Mouse (Mus musculus): ENCODE measurements around the gene Cbfa2t3. TPM values are rescaled to one million over a fixed set of nuclear protein-coding genes. Genes with fewer than 3 reads are reported as not detected.
A peak's percentile ranks its signal among the peaks of the same experiment; 100 is the strongest.

The Cbfa2t3 gene
- polyA plus RNA-seq, 1 experiment: 7.7 TPM

DNA sequence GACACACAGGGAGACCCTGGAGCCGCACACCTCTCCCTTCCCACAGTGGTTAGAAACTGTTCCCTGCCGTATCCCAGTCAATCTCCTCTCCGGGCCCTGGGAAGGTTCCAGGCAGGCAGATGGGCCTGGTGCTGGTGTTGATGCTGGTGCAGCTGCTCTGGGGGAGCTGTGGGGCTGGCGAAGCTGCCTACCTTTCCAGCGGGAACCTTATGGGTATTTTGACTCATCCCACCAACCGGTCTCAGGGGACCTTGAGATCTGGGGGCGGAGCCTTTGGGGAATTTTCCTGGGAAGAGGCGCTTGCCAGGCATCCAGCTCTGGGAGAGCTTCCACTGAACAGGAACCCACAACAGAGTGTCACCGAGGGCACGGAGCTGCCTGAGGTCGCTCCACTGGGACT is 31.1 kb downstream of the Cbfa2t3 start:
- DNase-seq (ENCODE audit: extremely low spot score in 1 of 2, low spot score in 1 of 2): peak in 1 of 2 experiments; percentile 85

DNA sequence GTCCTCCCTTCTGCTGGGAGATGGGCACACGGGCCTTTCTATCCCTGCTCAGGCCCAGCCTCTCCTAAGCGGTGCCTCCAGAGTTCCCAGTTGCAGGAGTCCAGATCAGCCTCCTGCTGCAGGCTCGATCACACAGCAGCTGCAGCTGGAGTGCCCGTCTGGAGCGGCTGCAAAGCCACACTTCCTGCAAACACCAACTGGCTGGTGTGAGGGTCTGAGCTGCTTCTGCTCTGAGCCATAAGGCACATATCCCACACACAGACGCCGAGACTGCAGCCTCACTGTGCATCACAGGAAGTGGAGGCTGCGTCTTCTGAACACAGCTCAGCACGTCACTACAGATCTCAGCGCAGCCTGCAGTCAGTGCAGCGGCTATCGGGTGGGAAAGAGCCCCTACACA is 32.1 kb downstream of the Cbfa2t3 start:
- peak in 1 of 2 experiments; percentile 76 for DNase-seq (ENCODE audit: extremely low spot score in 1 of 2, low spot score in 1 of 2)

DNA sequence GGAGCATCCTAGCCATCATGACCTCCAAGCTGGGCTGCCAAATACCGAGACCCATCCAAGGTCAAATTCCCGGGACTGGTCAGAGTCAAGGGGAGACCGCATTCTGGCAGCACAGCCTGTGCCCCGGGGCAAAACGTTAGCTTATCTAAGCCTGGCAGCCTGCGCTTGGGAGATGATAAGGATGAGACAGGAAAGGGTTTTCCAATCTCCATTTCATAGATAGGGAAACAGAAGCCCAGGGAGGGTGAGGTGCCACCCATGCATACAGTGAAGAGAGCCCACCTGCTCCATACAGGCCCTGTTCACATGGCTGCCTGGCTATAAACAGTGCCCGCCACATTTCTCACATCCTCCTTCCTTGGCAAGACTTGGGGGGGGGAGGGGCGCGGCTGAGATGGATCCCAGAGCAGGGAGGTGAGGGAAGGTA is 32.6 kb downstream of the Cbfa2t3 start:
- DNase-seq (ENCODE audit: extremely low spot score in 1 of 2, low spot score in 1 of 2): no peak

DNA sequence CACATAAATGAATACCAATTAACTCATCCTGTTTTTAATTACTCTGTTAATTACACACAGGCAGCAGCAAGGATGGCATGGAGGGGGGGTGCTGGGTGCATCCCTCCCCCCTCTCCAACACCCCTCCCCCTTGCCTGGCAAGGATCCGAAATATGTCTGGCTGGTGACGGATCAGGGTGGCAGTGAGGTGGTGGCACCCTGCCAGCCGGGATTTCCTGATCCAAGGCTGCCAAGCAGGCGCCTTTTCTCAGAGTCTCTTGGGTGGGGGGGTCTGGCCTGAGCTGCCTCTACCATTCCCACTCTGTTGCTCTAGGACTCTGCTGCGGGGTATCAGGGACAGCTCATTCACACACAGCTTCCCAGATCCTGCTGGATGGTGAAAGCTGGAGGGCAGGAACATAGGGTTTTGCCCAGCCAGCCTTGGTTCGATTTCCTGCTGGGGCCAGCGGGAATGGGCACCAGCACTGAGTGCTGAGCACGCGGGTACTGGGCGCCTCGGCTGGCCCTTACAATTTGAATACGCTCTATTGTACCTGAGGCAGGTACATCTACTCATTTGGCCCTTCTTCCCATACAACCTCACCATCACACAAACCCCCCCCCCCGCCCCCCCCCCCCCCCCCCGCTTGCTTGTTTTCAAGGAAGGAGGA is 33.1 kb downstream of the Cbfa2t3 start:
- DNase-seq (ENCODE audit: extremely low spot score in 1 of 2, low spot score in 1 of 2): peak in 1 of 2 experiments; percentile 39

DNA sequence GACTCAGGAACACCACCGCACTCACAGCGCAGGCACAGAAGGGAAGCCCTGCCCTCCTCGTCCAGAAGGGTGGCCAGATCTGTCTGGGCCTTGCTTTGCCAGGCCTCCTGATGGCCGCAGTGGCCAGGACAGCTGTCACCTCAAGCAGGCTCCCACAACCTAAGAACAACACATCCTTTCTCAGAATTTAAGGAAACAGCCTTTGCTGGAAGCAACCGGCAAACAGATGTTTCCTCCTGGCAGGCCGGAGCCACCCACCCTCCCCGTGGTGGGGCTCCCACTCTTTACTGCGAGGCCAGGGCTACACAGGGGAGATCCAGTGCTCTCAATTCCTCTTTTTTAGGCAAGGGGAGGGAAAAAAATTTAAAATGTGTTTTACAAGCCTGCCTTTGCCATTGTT is 33.7 kb downstream of the Cbfa2t3 start:
- DNase-seq (ENCODE audit: extremely low spot score in 1 of 2, low spot score in 1 of 2): peak in 1 of 2 experiments; percentile 46

DNA sequence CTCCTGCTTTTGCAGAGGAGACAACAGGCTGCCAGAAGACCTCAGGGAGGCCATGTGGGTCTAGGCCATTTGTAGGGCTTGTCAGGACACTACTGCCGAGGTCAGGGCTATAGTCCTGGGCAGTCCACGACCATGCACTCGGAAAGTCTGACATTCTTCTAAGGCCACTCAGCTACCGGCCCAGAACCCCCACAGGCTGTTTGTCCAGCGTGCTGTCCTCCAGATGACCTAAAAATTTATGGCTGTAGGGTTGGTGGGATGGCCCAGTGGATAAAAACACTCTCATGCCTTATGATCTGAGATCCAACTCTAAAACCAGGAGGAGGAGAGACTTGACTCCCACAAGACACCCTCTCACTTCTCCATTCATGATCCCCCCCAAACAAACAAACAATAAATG is 35.2 kb downstream of the Cbfa2t3 start:
- no peak for DNase-seq (ENCODE audit: extremely low spot score in 1 of 2, low spot score in 1 of 2)

DNA sequence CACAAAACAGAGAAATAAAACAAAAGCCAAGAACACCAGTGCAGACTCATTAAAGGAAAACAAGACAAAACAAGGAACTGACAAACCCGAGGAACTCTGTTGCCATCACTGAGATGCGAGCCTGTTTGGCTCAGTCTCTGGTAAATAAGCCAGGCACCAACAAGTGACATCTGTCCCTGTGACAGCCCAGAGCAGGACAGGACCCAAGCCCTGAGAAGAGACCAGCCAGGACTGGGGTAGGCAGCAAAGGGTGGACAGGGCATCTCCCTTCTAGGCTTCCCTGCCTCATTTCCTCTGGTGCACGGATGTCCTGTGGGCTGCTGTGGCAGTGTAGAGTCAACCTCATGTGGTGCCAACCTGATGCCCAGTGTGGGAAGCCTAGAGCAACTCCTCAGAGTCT is 35.8 kb downstream of the Cbfa2t3 start:
- no peak for DNase-seq (ENCODE audit: extremely low spot score in 1 of 2, low spot score in 1 of 2)

DNA sequence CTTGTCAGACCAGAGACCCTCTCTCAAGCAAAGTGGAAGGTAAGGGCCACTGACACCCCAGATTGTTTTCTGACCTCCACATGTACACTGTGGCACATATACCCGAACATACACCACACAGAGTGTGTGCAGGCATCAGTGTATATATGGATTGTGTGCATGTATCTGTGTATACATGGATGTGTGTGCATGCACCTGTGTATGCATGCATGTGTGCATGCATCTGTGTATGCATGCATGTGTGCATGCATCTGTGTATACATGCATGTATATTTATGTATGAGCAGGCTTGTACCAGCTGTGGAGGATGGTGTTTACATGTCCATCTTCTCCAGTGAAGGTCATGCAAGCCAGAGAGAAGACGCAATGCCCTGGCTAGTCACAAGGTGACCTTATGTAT is 37.0 kb downstream of the Cbfa2t3 start:
- no peak for DNase-seq (ENCODE audit: extremely low spot score in 1 of 2, low spot score in 1 of 2)

DNA sequence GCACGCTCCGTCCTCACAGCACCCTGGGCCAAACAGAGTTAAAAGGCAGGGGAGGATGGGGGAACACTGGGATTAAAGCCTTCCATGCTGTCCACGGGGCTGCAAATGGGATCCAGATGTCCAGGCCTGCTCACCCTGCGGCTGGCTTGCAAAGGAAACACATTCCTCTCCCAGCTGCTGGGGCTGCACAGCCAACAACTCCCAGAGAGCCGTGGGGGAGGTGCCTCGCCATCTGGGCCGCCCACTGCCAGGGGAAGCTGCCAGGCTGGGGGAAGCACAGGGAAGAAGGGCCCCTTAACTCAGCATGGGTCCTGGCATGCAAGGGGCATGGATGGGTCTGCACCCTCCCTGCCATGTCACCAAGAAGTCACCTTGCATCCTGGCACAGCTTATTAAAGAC is 37.8 kb downstream of the Cbfa2t3 start:
- DNase-seq (ENCODE audit: extremely low spot score in 1 of 2, low spot score in 1 of 2): peak in 1 of 2 experiments; percentile 80

DNA sequence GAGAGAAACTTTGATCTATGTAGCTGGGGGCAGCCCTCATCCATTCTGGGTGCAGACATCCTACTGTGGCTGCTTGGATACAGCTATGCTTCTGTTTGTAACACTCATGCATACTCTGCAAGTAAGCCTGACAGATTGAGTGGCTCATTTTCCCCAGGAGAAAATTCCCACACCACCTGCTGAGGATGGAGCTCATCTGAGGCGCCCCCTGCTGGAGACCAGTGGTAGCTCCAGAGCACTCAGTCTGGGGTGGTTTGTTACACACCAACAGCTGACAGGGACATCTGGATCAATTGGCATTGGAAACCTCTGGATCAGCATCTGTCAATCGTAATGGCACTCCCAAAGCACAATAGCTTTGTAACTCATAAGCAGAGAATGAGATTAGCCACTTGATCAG is 38.9 kb downstream of the Cbfa2t3 start:
- DNase-seq (ENCODE audit: extremely low spot score in 1 of 2, low spot score in 1 of 2): peak in 1 of 2 experiments; percentile 37

DNA sequence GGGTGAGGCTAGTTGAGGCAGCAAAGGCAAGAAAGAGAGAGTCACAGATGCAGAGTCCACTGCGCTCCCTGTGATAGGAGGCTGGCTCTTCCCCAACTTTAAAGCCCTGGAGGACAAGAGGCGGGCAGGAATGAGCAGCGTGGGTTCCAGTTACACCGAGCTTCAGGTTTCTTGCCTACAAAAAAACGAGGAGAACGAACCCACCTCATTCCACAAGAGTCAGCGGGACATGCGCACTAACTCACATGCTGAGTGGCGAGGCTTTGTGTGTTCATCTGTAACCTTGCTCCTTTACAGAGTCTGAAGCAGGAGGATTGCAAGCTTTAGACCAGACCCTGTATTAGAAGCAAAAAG is 40.1 kb downstream of the Cbfa2t3 start:
- DNase-seq (ENCODE audit: extremely low spot score in 1 of 2, low spot score in 1 of 2): no peak

DNA sequence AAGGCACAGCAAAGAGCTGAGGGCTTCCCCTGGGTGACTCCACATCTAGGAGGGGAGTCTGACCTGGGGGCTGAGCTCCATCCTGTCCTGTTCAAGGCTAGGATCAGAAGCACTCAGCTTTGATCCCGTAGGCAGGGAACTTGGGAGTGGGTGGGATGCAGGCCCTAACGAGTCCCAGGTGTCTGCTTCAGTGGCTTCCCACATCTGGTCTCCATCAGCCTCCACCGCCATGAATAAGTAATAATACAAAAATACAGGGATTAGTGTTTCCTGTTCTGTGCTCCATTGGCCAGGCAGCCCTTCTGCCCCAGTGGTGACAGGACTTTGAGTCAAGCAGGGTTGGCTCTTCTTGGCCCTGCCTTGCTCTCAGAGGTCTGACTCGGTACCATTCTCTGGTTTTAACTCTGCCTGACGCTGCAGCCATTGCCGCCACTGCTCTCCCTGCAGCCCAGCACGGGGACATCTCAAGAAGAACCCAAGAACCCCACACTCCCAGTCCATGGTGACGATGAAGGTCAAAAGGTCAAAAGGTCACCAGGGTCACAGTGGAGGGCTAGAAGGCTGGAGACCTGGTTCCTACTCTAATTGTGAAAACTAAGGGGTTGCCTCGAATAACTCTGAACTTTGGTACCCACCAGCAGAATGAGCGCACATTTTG is 40.6 kb downstream of the Cbfa2t3 start:
- no peak for DNase-seq (ENCODE audit: extremely low spot score in 1 of 2, low spot score in 1 of 2)

DNA sequence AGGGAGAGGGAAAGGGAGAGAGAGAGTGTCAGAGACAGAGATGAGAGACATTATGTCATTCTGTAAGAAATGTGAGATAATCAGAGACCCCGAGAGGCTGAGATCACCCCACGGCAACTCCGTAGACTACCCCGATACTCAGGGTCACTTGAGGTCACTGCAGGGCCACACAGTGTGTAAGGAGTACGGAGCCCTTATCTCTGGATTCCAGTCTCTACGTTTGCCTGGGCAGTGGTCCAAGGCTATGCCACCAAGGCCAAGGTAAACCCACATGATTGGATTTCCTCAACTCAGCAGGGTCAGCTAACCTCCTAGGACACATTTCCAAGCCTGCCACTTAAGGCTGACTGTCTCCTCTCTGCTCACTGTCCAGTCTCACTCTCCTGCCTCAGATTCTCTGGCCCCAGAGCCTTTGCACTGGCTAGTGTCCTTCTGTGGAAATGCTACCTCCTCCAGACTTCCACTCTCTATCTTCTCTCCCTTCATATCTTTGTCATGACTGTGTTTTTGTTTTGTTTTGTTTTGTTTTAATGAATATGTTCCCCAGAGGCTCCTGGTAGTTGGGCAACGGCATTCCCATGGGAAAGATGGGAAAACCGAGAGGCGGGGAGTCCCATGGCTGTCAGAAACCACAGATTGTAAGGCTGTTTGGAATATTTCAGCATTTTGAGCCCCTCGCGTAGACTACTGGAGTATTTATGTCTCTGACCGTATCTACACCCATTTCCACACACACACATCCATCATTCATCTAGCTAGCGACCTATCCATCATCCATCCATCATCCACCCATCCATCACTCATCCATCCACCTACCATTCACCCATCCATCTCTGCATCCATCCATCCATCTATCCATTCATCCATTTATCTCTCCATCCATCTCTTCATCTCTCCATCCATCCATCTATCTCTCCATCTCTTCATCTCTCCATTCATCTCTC is 42.6 kb downstream of the Cbfa2t3 start:
- no peak for DNase-seq (ENCODE audit: extremely low spot score in 1 of 2, low spot score in 1 of 2)

DNA sequence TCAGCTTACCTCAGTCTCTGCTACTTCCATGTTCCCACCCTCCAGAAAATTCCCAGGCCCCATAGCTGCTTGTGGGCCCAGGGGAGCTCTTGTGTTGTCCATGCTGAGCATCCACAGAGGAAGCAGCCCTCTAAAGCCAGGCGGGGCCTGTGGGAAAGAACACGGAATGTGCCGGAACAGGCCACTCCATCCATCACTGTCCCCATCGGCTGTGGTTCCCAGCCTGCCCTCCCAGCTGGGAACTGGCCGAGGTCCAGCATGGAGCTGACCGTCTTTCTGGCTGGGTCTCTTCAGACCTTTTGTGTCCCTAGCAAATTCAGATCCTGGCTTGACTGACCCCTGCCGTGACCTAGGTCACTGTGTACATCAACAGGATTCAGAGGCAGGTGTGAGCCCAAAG is 44.1 kb downstream of the Cbfa2t3 start:
- DNase-seq (ENCODE audit: extremely low spot score in 1 of 2, low spot score in 1 of 2): no peak

DNA sequence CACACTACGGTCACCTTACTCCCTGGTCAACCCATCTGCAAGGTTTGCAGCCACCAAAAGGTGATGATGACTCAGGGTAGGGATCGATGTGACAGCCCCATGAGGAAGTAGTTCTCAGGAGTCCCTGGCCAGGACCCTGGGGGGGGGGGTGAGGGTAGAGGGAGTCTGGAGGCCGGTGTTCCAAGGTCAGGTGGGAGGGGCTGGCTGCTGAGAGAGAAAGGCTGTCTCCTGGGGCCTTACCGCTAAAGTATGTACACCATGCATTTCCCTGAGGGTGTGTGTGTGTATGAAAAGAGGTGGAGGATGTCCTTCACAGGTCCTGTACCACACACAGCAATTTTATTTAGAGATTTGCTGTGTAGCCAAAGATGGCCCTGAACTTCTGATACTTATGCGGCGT is 46.3 kb downstream of the Cbfa2t3 start:
- DNase-seq (ENCODE audit: extremely low spot score in 1 of 2, low spot score in 1 of 2): no peak

DNA sequence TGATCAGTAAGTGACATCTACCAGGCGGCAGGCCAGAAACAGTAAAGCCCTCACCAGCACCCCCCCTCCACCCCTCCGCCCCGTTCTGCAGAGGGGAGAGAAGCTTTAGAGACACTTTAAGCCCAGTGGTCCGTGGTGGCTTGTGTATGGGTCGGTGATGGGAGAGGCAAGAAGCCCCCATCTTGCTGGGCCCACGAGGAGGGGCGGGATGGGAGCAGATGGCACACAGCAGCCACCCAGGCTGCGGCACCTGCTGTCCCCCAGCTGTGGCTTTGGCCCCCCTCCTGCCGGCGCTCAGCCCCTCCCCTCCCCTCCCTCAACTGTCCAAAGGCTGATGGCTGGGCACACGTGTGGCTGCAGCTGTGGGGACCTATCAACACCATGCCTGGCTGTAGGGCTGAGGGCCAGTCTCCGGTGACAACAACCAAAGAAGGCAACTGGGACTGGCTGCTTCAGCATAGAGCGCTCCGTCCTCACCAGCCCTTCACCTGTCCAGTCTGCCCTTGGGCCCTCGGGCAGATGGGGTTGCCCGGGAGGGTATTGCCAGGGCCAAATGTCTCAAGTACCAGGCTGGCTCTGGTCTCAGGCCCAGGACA is 47.5 kb downstream of the Cbfa2t3 start:
- no peak for DNase-seq (ENCODE audit: extremely low spot score in 1 of 2, low spot score in 1 of 2)

DNA sequence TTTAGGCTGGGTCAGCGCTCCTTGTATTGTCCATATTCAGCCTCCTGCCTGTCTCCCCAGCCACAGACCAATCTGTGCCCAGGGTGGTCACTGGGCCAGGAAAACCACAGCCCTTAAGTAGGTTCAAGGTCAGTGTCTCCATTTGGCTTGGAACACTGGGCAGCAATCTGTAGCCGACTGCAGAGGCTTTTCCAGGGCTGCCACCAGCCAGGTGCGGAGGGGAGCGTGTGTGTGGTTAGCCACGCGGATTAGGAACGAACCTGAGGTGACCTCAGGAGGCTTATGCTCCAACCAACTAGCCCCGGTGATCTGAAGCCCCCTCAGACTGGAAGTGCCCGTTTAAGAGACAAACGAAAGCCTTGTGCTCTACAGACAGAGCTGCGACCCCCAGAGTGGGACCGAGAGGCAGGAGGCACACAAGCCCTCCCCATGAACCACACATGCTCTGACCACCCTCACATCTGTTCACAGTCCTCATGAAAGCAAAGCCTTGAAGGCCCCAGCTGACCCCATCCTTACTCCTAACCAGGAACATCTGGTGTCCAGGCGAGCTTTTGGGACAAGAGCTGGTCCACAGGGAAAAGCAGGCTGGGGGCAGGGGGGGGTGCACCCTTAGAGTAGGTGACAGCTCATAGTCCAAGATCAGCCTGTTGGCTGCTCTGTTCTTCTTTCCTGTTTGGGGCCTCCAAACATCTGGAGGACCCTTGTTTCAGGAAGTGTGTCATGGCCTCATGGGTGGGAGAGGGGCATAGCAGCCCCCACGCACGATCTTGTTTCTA is 50.5 kb downstream of the Cbfa2t3 start:
- no peak for DNase-seq (ENCODE audit: extremely low spot score in 1 of 2, low spot score in 1 of 2)

DNA sequence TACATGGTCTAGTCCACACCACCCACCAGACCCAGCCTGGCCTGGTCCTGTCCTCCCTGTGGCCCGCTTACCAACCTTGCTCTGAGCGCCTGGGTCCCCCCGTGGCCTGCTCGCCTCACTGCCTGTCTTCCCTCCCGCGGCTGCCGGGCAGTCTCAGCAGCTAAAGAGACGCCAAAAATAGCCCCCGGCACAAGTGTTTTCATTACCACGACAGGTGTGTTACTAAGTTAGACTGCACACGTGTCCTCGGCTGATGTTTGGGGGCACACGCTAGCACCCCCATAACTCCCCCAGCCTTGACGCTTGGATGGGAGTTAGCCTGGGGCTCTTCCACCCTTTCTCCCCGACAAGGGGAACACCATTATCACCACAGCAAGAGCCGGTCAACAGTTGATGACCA is 52.6 kb downstream of the Cbfa2t3 start:
- no peak for DNase-seq (ENCODE audit: extremely low spot score in 1 of 2, low spot score in 1 of 2)

DNA sequence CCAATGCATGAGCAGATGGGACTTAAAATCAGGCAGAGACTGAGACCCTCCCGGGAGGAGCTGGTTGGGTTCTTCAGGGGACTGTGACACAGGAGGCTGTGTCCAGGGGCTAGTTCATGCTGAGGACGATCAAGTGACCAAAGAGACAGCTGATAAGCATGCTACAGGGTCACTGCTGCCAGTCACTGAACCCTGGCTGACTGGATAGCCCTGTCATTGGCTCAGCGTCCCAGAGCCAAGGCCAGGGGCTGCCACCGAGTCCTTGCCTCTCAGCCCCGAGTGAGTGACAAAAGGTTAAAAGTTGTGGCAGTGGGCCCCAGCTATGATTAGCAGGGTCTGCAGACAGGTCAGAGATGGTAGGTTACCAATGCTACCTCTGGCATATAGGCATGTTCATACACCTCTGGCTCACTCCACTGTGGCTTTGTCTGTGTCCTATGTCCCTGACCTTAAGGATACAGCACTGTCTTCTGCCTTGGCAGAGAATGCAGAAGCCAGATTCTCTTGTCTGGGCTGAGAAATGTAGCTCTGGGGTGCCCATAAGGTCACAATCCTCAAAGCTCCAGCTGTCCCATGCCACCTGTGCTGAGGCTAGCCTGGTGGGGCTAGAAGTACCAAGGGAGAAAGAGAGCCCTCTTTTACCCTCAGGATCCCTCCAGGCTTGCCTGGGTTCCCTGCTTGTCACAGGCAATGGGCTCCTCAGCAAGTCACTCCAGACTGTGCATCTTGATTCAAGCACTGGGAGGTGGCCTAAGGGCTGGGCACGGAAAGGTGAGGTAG is 54.5 kb downstream of the Cbfa2t3 start:
- no peak for DNase-seq (ENCODE audit: extremely low spot score in 1 of 2, low spot score in 1 of 2)

DNA sequence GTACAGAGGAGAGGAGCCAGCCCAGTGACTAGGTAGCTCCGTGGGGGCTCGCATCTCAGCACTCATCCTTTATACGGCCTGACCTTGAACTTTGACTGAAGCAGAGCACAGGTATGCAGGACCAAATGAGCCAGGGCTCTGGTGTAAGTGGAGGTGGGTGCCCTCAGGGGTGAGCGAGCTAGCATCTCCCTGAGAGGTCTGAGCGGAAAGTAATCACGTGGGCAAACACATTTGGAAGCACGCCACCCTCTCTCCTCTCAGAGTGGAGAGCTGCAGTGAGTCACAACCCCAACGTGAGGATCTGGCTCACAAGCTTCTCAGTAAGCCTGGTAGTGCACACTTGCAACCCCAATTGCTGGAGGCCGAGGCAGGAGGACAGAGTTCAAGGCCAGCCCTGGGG is 56.8 kb downstream of the Cbfa2t3 start:
- peak in 1 of 2 experiments; percentile 82 for DNase-seq (ENCODE audit: extremely low spot score in 1 of 2, low spot score in 1 of 2)
